Mouse (Mus musculus) myocyte (in vitro differentiated cells): ENCODE data around the gene Lrrc75a. TPM values are rescaled to one million over a fixed set of nuclear protein-coding genes. Genes with fewer than 3 reads are reported as not detected.

Experiments
- H3K27me3 ChIP-seq: one replicate; pipeline ENCODE4 v1.6.1; 2011; ENCODE audit not compliant: control insufficient read depth, insufficient read depth, insufficient read length
- H3K36me3 ChIP-seq: one replicate; pipeline ENCODE4 v1.6.1; 2011; ENCODE audit not compliant: control insufficient read depth, insufficient read depth
- H3K4me2 ChIP-seq: one replicate; pipeline ENCODE4 v1.6.1; 2011; ENCODE audit warnings: low read depth, control low read depth
- H3K4me3 ChIP-seq: one replicate; pipeline ENCODE4 v1.5.1; 2011; ENCODE audit warnings: mild to moderate bottlenecking, control low read depth, moderate library complexity
- H3K79me2 ChIP-seq: one replicate; pipeline ENCODE4 v1.6.1; 2011; ENCODE audit not compliant: control insufficient read depth, insufficient read depth
- H3ac ChIP-seq: one replicate; pipeline ENCODE4 v1.6.1; 2011; ENCODE audit not compliant: control insufficient read depth, insufficient read length
- CEBPB ChIP-seq: IDR thresholded peaks from 2 replicates; pipeline ENCODE4 v1.6.1; 2011; ENCODE audit warnings: mild to moderate bottlenecking, moderate library complexity; ENCODE audit not compliant: poor library complexity, insufficient read depth, severe bottlenecking
- E2F4 ChIP-seq: IDR thresholded peaks from one replicate; pipeline ENCODE4 v1.6.1; 2011; ENCODE audit warnings: mild to moderate bottlenecking, control low read depth, moderate library complexity; ENCODE audit not compliant: insufficient read depth
- MAX ChIP-seq: IDR thresholded peaks from one replicate; pipeline ENCODE4 v1.6.1; 2011; ENCODE audit warnings: low read depth, mild to moderate bottlenecking, control low read depth
- MYOD1 ChIP-seq, 3 experiments: IDR thresholded peaks; one replicate each; pipeline ENCODE4 v1.6.1; 2011; ENCODE audit warnings: control low read depth in 2 of 3, low read depth in 2 of 3, mild to moderate bottlenecking in 2 of 3, moderate library complexity in 1 of 3; ENCODE audit not compliant: insufficient read length in 2 of 3, control insufficient read depth in 1 of 3
- MYOG ChIP-seq, 3 experiments: IDR thresholded peaks; one replicate each; pipeline ENCODE4 v1.6.1; 2011; ENCODE audit warnings: control low read depth in 2 of 3, low read depth in 2 of 3, mild to moderate bottlenecking in 2 of 3; ENCODE audit not compliant: insufficient read length in 2 of 3, control insufficient read depth in 1 of 3, insufficient read depth in 1 of 3
- POLR2A ChIP-seq: IDR thresholded peaks from one replicate; pipeline ENCODE4 v1.6.1; 2011; ENCODE audit warnings: low read depth, mild to moderate bottlenecking, control low read depth, moderate library complexity; ENCODE audit not compliant: insufficient read length
- POLR2AphosphoS2 ChIP-seq: IDR thresholded peaks from one replicate; pipeline ENCODE4 v1.6.1; 2011; ENCODE audit warnings: low read depth, control low read depth; ENCODE audit not compliant: insufficient read length
- REST ChIP-seq: IDR thresholded peaks from one replicate; pipeline ENCODE4 v1.6.1; 2011; ENCODE audit warnings: mild to moderate bottlenecking, control low read depth, moderate library complexity; ENCODE audit not compliant: insufficient read depth, insufficient read length
- SRF ChIP-seq: IDR thresholded peaks from one replicate; pipeline ENCODE4 v1.6.1; 2011; ENCODE audit warnings: low read depth; ENCODE audit not compliant: control insufficient read depth, insufficient read length
- TCF12 ChIP-seq: IDR thresholded peaks from one replicate; pipeline ENCODE4 v1.6.1; 2011; ENCODE audit warnings: mild to moderate bottlenecking, control low read depth; ENCODE audit not compliant: poor library complexity, insufficient read depth, severe bottlenecking
- TCF3 ChIP-seq: IDR thresholded peaks from one replicate; pipeline ENCODE4 v1.6.1; 2011; ENCODE audit warnings: low read depth, control low read depth; ENCODE audit not compliant: insufficient read length
- USF1 ChIP-seq: IDR thresholded peaks from one replicate; pipeline ENCODE4 v1.6.1; 2011; ENCODE audit warnings: low read depth, mild to moderate bottlenecking, control low read depth, moderate library complexity
- polyA plus RNA-seq: library from polyadenylated mRNA; unstranded; fragments of >200 nt; fragmentation: generic; extraction: Trizol; gene quantifications from one replicate; pipeline ENCODE4 v1.2.1, GENCODE M21; 2012; ENCODE audit warnings: missing spikeins

Lrrc75a gene
- polyA plus RNA-seq, 1 experiment, result 19.5 TPM

DNA sequence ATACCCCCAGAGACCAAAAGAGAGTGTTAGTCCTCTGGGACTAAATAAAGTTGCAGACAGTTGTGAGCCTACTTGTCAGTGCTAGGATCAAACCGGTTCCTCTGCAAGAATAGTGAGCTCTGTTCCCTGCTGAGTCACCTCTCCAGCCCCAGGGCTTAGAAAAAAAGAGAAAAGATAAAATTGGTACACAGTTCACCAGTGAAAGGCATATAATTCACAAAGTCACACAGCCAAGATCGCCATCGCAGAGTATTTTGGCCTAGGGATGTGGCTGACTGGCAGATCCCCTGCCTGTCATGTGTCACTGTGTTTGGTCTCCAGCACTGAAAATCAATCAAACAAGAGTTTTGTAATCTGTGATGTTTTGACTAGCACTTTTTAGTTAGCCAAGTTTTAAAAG lies 80.0 kb downstream of the Lrrc75a start:
- Histone ChIP-seq H3K79me2 (no peaks in the 10 kb centered on the region), H3ac (no peak overlapping the region), H3K4me2 (no peak overlapping the region), H3K36me3 (no peaks in the 10 kb centered on the region), H3K4me3 (no peak overlapping the region), H3K27me3 (no peaks in the 10 kb centered on the region)
- no peak for TF ChIP-seq MYOD1 (IDR thresholded peaks at IDR 0.05; ENCODE audit: control insufficient read depth in 1 of 3, insufficient read length in 2 of 3, low read depth in 2 of 3)
- no peak for TF ChIP-seq MAX
- no peak for TF ChIP-seq USF1
- no peak for TF ChIP-seq CEBPB
- no peak for TF ChIP-seq TCF3
- TF ChIP-seq POLR2AphosphoS2, result no peak
- TF ChIP-seq E2F4, result no peak

DNA sequence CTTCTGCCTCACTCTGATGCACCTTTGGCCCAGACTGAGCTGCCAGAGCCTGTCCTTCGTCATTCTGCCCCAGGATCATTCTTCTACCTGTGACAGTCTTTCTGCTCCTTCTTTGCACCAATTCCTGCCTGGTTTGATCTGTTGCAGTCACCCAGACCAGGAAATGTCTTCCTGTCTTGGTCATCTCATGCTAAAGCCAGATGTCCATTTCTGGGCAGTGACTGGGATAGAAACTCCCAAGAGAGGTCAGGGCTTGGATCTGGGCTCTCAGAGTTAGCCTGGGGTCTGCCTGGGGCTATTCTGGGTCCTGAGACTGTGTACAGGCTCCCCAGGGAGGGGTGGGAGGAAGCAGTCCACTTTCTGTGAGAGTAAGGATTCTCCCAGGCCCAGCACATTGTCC lies 82.1 kb downstream of the Lrrc75a start:
- H3K27me3 ChIP-seq, result no peaks in the 10 kb centered on the region
- TF ChIP-seq MAX (no peak), CEBPB (no peak), MYOD1 (IDR thresholded peaks at IDR 0.05; ENCODE audit: control insufficient read depth in 1 of 3, insufficient read length in 2 of 3, low read depth in 2 of 3) (no peak), REST (no peak), POLR2A (no peak), SRF (no peak), USF1 (no peak), E2F4 (no peak), MYOG (IDR thresholded peaks at IDR 0.05; ENCODE audit: control insufficient read depth in 1 of 3, insufficient read depth in 1 of 3, insufficient read length in 2 of 3, low read depth in 2 of 3) (no peak), POLR2AphosphoS2 (no peak), TCF12 (no peak), TCF3 (no peak)
- H3ac ChIP-seq, result no peak overlapping the region
- no peak overlapping the region for H3K4me3 ChIP-seq
- no peaks in the 10 kb centered on the region for H3K79me2 ChIP-seq
- H3K36me3 ChIP-seq, result no peaks in the 10 kb centered on the region
- H3K4me2 ChIP-seq, result no peak overlapping the region

DNA sequence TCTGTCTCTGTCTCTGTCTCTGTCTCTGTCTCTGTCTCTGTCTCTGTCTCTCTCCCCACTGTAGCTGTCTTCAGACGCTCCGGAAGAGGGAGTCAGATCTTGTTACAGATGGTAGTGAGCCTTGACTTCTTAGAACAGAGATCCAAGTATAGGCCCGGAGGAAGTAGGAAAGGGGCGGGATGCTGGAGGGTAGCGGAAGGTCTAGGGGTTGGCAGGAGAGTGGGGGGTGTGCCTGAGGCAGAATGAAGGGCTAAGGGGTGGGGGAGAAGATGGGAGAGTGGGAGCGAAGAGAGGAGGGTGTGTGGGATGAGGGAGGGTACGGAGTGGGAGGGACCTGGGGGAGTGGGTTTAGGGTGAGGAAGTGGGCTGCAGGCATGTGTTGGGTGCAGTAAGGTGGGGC lies 82.6 kb downstream of the Lrrc75a start:
- Histone ChIP-seq H3K4me2 (no peak overlapping the region), H3K79me2 (no peaks in the 10 kb centered on the region), H3K4me3 (no peak overlapping the region), H3K27me3 (no peaks in the 10 kb centered on the region), H3K36me3 (no peaks in the 10 kb centered on the region), H3ac (no peak overlapping the region)
- no peak for TF ChIP-seq MYOD1 (IDR thresholded peaks at IDR 0.05; ENCODE audit: control insufficient read depth in 1 of 3, insufficient read length in 2 of 3, low read depth in 2 of 3)
- no peak for TF ChIP-seq MAX
- no peak for TF ChIP-seq USF1
- TF ChIP-seq POLR2AphosphoS2, result no peak
- TF ChIP-seq MYOG (IDR thresholded peaks at IDR 0.05; ENCODE audit: control insufficient read depth in 1 of 3, insufficient read depth in 1 of 3, insufficient read length in 2 of 3, low read depth in 2 of 3), result no peak
- no peak for TF ChIP-seq TCF3
- no peak for TF ChIP-seq REST
- no peak for TF ChIP-seq CEBPB
- no peak for TF ChIP-seq POLR2A
- TF ChIP-seq E2F4, result no peak
- TF ChIP-seq SRF, result no peak

DNA sequence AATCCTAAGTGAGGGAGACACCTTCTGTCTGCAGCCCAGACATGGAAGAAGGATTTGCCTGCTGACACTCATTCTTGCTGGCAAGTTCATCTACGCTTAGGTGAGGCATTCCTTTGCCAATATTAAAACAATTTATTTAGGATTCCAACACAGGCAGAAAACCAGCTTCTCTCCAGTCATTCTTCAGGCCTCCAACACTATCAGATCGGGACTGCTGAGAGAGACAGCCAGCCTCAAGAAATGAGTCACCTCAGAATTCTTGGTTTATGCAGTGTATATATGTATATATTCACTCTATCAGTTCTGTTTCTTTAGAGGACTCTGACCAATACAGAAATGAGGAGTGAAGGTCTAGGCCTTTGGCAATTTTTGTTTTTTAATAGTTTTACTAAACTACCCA lies 84.7 kb downstream of the Lrrc75a start:
- Histone ChIP-seq H3K4me2 (no peak overlapping the region), H3K27me3 (no peaks in the 10 kb centered on the region), H3K4me3 (no peak overlapping the region), H3ac (no peak overlapping the region), H3K36me3 (no peaks in the 10 kb centered on the region), H3K79me2 (no peaks in the 10 kb centered on the region)
- TF ChIP-seq TCF3 (no peak), POLR2AphosphoS2 (no peak)

- no peak for TF ChIP-seq CEBPB
- no peak for TF ChIP-seq MYOD1 (IDR thresholded peaks at IDR 0.05; ENCODE audit: control insufficient read depth in 1 of 3, insufficient read length in 2 of 3, low read depth in 2 of 3)
- TF ChIP-seq E2F4, result no peak
- no peak for TF ChIP-seq REST
- no peak for TF ChIP-seq TCF3
- no peak for TF ChIP-seq USF1
- TF ChIP-seq POLR2A, result no peak
- no peak for TF ChIP-seq POLR2AphosphoS2
- TF ChIP-seq MYOG (IDR thresholded peaks at IDR 0.05; ENCODE audit: control insufficient read depth in 1 of 3, insufficient read depth in 1 of 3, insufficient read length in 2 of 3, low read depth in 2 of 3), result no peak
- no peak for TF ChIP-seq SRF
- TF ChIP-seq MAX, result no peak
- TF ChIP-seq TCF12, result no peak
- Histone ChIP-seq H3K4me2 (no peak overlapping the region), H3K36me3 (no peaks in the 10 kb centered on the region), H3K79me2 (no peaks in the 10 kb centered on the region), H3ac (no peak overlapping the region), H3K27me3 (no peaks in the 10 kb centered on the region), H3K4me3 (no peak overlapping the region)
Observed at GRCm38 (mm10) chr11:62560463-62561016, 87.8 kb downstream of the Lrrc75a start.
